Mouse (Mus musculus) embryonic facial prominence, embryonic 15.5 days (tissue): ENCODE results near the gene Gfi1b. TPM values are rescaled to one million over a fixed set of nuclear protein-coding genes. Genes with fewer than 3 reads are reported as not detected.

Experiments
- ATAC-seq: fragments of 200-750 bp; cut with Nextera tagmentation; 2 replicates; pipeline ENCODE4 v1.8.0; 2017; ENCODE audit warnings: low read depth, moderate TSS enrichment; ENCODE audit not compliant: insufficient number of reproducible peaks, low FRiP score, low TSS enrichment
- H3K27ac ChIP-seq: fragments of 300-500 bp; sonication (generic); replicated peaks from 2 replicates; pipeline ENCODE4 v1.5.1; 2015; ENCODE audit warnings: mild to moderate bottlenecking, inconsistent platforms
- H3K27me3 ChIP-seq: fragments of 300-500 bp; sonication (generic); 2 replicates; pipeline ENCODE4 v1.6.1; 2015; ENCODE audit warnings: inconsistent platforms
- H3K36me3 ChIP-seq: fragments of 300-500 bp; sonication (generic); 2 replicates; pipeline ENCODE4 v1.6.1; 2015; ENCODE audit warnings: mild to moderate bottlenecking, inconsistent platforms
- H3K4me1 ChIP-seq: fragments of 300-500 bp; sonication (generic); 2 replicates; pipeline ENCODE4 v1.6.1; 2015; ENCODE audit warnings: inconsistent platforms
- H3K4me2 ChIP-seq: fragments of 300-500 bp; sonication (generic); replicated peaks from 2 replicates; pipeline ENCODE4 v1.6.1; 2015; ENCODE audit warnings: mild to moderate bottlenecking, inconsistent platforms
- H3K4me3 ChIP-seq: fragments of 300-500 bp; sonication (generic); replicated peaks from 2 replicates; pipeline ENCODE4 v1.5.1; 2015; ENCODE audit warnings: mild to moderate bottlenecking, inconsistent platforms
- H3K9ac ChIP-seq: fragments of 300-500 bp; sonication (generic); 2 replicates; pipeline ENCODE4 v1.6.1; 2015; ENCODE audit warnings: inconsistent platforms
- H3K9me3 ChIP-seq: fragments of 300-500 bp; sonication (generic); replicated peaks from 2 replicates; pipeline ENCODE4 v1.6.1; 2016; ENCODE audit warnings: inconsistent platforms
- WGBS: fragments of 180-500 bp; shearing (Covaris S2); methylation state at CpG from one replicate; pipeline ENCODE4 v1.1.7; 2015; 5-methylcytosine and 5-hydroxymethylcytosine counted together
- microRNA-seq: library from miRNA; unstranded; fragments of <30 nt; microRNA quantifications from one replicate; pipeline ENCODE4, GENCODE M21; 2016; ENCODE audit warnings: borderline number of aligned reads
- polyA plus RNA-seq: library from polyadenylated mRNA; unstranded; fragments of >200 nt; fragmentation: Nextera tagmentation; extraction: Ambion mirVana; gene quantifications from 2 replicates; pipeline ENCODE4 v1.2.1, GENCODE M21; 2015

Gfi1b gene
- polyA plus RNA-seq, 1 experiment from 2014 or later: not detected

DNA sequence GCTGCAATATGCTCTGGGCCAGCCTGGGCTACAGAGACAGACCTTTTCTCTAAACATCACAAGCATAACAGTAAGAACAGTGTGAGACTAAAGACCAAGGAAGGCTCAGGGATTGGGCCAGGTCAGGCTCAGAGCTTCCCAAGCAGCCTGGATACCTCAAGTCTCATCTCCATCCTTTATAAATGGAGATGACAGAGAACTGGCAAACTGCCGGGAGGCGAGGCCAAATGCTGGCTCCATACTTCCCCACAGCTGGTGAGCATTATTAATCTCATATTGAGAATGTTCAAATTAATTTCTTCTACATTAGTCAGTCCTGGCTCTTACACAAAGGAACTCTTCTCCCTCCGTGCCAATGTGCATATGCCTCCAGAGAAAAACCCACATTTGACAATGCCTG, 45.0 kb downstream of the Gfi1b start:
- Histone ChIP-seq H3K9me3 (no peaks in the 10 kb centered on the region), H3K4me2 (no peak overlapping the region), H3K4me3 (no peak overlapping the region), H3K36me3 (peaks cover 84% of the 10 kb centered on the region), H3K27me3 (no peaks in the 10 kb centered on the region), H3K27ac (peak overlapping the region; percentile 52; the same call in 1 of the 2 replicates), H3K4me1 (peaks cover 24% of the 10 kb centered on the region), H3K9ac (no peak overlapping the region)
- ATAC-seq: no peak; the same call in 1 of the 2 replicates
- 70% methylated on average over 3 of the region's 3 CpGs for WGBS

DNA sequence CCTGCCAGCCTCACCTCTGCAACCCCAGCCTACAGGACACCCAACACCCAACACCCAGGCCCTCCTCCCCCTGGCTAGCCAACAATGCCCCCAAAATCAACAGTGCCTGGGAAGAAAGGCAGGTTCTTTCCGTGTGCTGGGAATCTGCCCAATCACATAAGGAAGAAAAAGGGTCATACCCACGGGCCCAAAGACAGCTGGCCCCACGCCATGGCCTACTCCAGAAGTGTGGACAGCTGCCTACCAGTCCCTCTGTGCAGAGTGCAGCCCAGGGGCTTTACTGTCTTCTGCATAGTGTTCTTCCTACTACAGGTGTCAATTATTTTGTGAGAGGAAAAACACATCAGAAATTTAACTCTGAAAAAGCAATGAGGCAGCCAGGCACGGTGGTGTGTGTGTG, 46.4 kb downstream of the Gfi1b start:
- peaks cover 89% of the 10 kb centered on the region for H3K36me3 ChIP-seq
- no peaks in the 10 kb centered on the region for H3K9me3 ChIP-seq
- H3K27me3 ChIP-seq: no peaks in the 10 kb centered on the region
- no peak overlapping the region for H3K4me2 ChIP-seq
- no peak overlapping the region for H3K9ac ChIP-seq
- 65% methylated on average over 4 of the region's 4 CpGs for WGBS
- H3K4me1 ChIP-seq: peaks cover 17% of the 10 kb centered on the region
- no peak overlapping the region for H3K4me3 ChIP-seq
- no peak overlapping the region for H3K27ac ChIP-seq
- ATAC-seq: no peak

DNA sequence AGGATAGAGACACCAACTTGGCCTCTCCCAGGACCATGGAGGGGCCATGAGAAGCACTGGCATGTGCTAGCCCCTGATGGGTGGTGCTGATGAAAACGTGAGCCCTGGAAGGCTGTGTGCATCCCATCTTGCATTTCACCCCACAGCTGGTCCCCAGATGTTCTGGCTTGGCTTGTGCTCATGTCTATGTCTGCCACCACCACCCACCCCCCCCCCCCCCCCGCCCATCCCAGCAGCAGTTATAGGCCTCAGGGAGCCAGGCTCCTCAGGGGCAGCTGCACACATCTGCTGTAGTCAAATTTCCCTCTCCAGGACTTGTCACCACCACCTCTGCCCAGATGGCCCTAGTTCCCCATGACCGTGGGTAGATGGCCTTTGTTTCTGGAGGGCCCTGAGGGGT, 51.9 kb downstream of the Gfi1b start:
- H3K9me3 ChIP-seq: no peaks in the 10 kb centered on the region
- H3K9ac ChIP-seq: no peak overlapping the region
- H3K27me3 ChIP-seq: no peaks in the 10 kb centered on the region
- 49% methylated on average over 2 of the region's 3 CpGs for WGBS
- peak overlapping the region; percentile 51; the same call in 1 of the 2 replicates for H3K27ac ChIP-seq
- no peak overlapping the region for H3K4me2 ChIP-seq
- peaks cover 93% of the 10 kb centered on the region for H3K36me3 ChIP-seq
- H3K4me1 ChIP-seq: peaks cover 16% of the 10 kb centered on the region; the same call in 1 of the 2 replicates
- peak; percentile 73 for ATAC-seq
- no peak overlapping the region for H3K4me3 ChIP-seq

DNA sequence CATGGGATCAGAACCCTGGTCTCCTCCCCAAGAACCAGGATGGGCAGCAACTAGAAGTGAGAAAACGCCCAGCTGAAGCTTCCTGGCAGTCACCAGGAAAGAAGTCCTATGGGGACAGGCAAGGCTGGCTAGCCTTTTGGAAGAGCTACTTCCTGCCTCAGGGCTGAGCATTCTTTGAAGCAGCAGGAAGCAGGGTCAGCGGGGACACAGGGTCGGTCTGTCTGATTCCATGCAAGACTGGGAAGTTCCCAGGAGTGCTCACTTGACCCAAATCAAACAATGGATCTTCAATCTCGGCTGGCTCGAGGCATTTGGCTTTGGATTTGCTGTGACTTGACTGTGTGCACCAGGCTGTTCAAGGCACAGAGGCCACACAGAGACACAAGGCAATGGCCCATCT, 55.2 kb downstream of the Gfi1b start:
- Histone ChIP-seq H3K27me3 (no peaks in the 10 kb centered on the region), H3K36me3 (peaks cover 63% of the 10 kb centered on the region), H3K4me1 (peaks cover 23% of the 10 kb centered on the region), H3K4me2 (no peak overlapping the region), H3K9me3 (no peaks in the 10 kb centered on the region), H3K4me3 (no peak overlapping the region), H3K27ac (no peak overlapping the region), H3K9ac (no peak overlapping the region)
- ATAC-seq: no peak
- WGBS: 43% methylated on average over 5 of the region's 5 CpGs

- H3K9me3 ChIP-seq: no peaks in the 10 kb centered on the region
- no peak overlapping the region for H3K4me3 ChIP-seq
- peaks cover 44% of the 10 kb centered on the region for H3K36me3 ChIP-seq
- no peak overlapping the region for H3K4me2 ChIP-seq
- peaks cover 15% of the 10 kb centered on the region for H3K4me1 ChIP-seq
- WGBS: 87% methylated on average over 4 of the region's 4 CpGs
- no peak for ATAC-seq
- H3K27me3 ChIP-seq: no peaks in the 10 kb centered on the region
- H3K9ac ChIP-seq: no peak overlapping the region
- H3K27ac ChIP-seq: no peak overlapping the region
Observed at GRCm38 (mm10) chr2:28564380-28564779, 57.4 kb downstream of the Gfi1b start.

DNA sequence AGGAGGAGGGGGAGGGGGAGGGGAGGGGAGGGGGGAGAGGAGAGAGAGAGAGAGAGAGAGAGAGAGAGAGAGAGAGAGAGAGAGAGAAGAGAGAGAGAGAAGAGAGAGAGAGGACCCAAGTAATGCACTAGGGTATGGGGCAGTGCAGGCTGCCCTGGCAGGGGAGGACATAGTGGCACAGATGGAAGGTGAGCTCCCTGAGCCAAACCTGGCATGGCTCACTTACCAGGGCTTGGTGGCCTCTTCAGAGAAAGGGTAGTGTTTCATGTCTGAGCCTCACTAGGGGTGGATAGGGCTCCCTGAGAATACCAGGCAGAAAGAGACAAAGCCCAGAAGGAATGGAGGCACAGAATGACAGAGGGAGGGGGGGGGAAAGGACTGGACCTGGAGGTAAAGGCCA, 58.0 kb downstream of the Gfi1b start:
- Histone ChIP-seq H3K27ac (no peak overlapping the region), H3K9ac (no peak overlapping the region), H3K27me3 (no peaks in the 10 kb centered on the region), H3K4me1 (peaks cover 9% of the 10 kb centered on the region), H3K4me2 (no peak overlapping the region), H3K36me3 (peaks cover 39% of the 10 kb centered on the region), H3K4me3 (no peak overlapping the region), H3K9me3 (no peaks in the 10 kb centered on the region)
- no peak for ATAC-seq

- H3K9me3 ChIP-seq: no peaks in the 10 kb centered on the region
- H3K36me3 ChIP-seq: peaks cover 35% of the 10 kb centered on the region
- H3K27me3 ChIP-seq: no peaks in the 10 kb centered on the region
- H3K4me2 ChIP-seq: no peak within 1 kb of the TSS
- H3K9ac ChIP-seq: no peak within 1 kb of the TSS
- no peak within 1 kb of the TSS for H3K4me3 ChIP-seq
- H3K4me1 ChIP-seq: peaks cover 7% of the 10 kb centered on the region
- 0 out of 2 replicates have a peak within 1 kb of the TSS, but pooled peaks have one; percentile 11 for H3K27ac ChIP-seq
- WGBS: 82% methylated on average over 6 of the region's 6 CpGs
- ATAC-seq: no peak
Observed at GRCm38 (mm10) chr2:28563303-28563702, 58.5 kb downstream of the Gfi1b start, which contains the start of gene Cel. TSS of gene Cel (minus strand) at chr2:28563403.

Small RNA genes lying within 50 kb of the gene (microRNA-seq; reads per million reads assigned to microRNA genes)
- not detected for gene Gm22824

Other genes with a start within 250 kb of the Gfi1b start
- 5.3 and 6.5 TPM in 2 replicates for gene Ppp1r26, start 175.2 kb downstream of the Gfi1b start, polyA plus RNA-seq
- gene 1700007K13Rik, start 155.7 kb downstream of the Gfi1b start, polyA plus RNA-seq: 6.9 and 11.8 TPM in 2 replicates
- 50.1 and 54.8 TPM in 2 replicates for gene Mrps2, start 153.9 kb downstream of the Gfi1b start, polyA plus RNA-seq
- gene Gbgt1, start 125.1 kb downstream of the Gfi1b start, polyA plus RNA-seq: 0.95 and 1.2 TPM in 2 replicates
- gene Gm10134, start 115.9 kb downstream of the Gfi1b start, polyA plus RNA-seq: 1.7 and 2.2 TPM in 2 replicates
- 69.3 and 70.8 TPM in 2 replicates for gene Ralgds, start 108.9 kb downstream of the Gfi1b start, polyA plus RNA-seq
- 0.08 TPM in 1 of 2 replicates, not detected in the other for gene Cel, start 58.6 kb downstream of the Gfi1b start, polyA plus RNA-seq
- gene Gtf3c5, start 38.2 kb downstream of the Gfi1b start, polyA plus RNA-seq: 45.9 and 47.7 TPM in 2 replicates
- 17.2 and 18.0 TPM in 2 replicates for gene Tsc1, start 19.2 kb upstream of the Gfi1b start, polyA plus RNA-seq
- gene Spaca9, start 77.7 kb upstream of the Gfi1b start, polyA plus RNA-seq: 7.4 and 10.3 TPM in 2 replicates
- gene Ak8, start 78.2 kb upstream of the Gfi1b start, polyA plus RNA-seq: 2.9 and 6.5 TPM in 2 replicates
- gene Gtf3c4, start 218.4 kb upstream of the Gfi1b start, polyA plus RNA-seq: 13.3 and 13.7 TPM in 2 replicates
- 13.4 and 13.7 TPM in 2 replicates for gene Ddx31, start 218.4 kb upstream of the Gfi1b start, polyA plus RNA-seq